Mouse (Mus musculus) erythroblast, adult 5-6 weeks (primary cell): ENCODE results near the gene Krt42. TPM values are rescaled to one million over a fixed set of nuclear protein-coding genes. Genes with fewer than 3 reads are reported as not detected.

Experiments
- total RNA-seq, 2 experiments: library from RNA; stranded (forward) in 1 of 2; stranded (reverse) in 1 of 2; fragments of 150-400 nt in 1 of 2; fragments of 200-764, 138-1000 nt in 1 of 2; gene quantifications; 2 replicates each; pipeline versions ENCODE4 v1.2.3 to v1.2.4; 2015 to 2017; ENCODE audit warnings: low replicate concordance in 2 of 2

Krt42 gene
- total RNA-seq, 2 experiments from 2014 or later, result not detected

Other genes starting within 250 kb of the Krt42 start
- gene Krt33b, start 240.0 kb downstream of the Krt42 start, total RNA-seq (2015; ENCODE audit: low replicate concordance), result not detected in 2 replicates
- gene Krt33b, start 240.0 kb downstream of the Krt42 start, total RNA-seq (2017; ENCODE audit: low replicate concordance), result not detected in 2 replicates
- gene Krt34, start 228.3 kb downstream of the Krt42 start, total RNA-seq (2015; ENCODE audit: low replicate concordance), result not detected in 2 replicates
- not detected in 2 replicates for gene Krt34, start 228.3 kb downstream of the Krt42 start, total RNA-seq (2017; ENCODE audit: low replicate concordance)
- not detected in 2 replicates for gene Krt31, start 219.3 kb downstream of the Krt42 start, total RNA-seq (2015; ENCODE audit: low replicate concordance)
- gene Krt31, start 219.3 kb downstream of the Krt42 start, total RNA-seq (2017; ENCODE audit: low replicate concordance), result not detected in 2 replicates
- gene Krt32, start 181.6 kb downstream of the Krt42 start, total RNA-seq (2015; ENCODE audit: low replicate concordance), result not detected in 2 replicates
- gene Krt32, start 181.6 kb downstream of the Krt42 start, total RNA-seq (2017; ENCODE audit: low replicate concordance), result not detected in 2 replicates
- gene Krt35, start 173.6 kb downstream of the Krt42 start, total RNA-seq (2015; ENCODE audit: low replicate concordance), result not detected in 2 replicates
- gene Krt35, start 173.6 kb downstream of the Krt42 start, total RNA-seq (2017; ENCODE audit: low replicate concordance), result not detected in 2 replicates
- not detected in 2 replicates for gene Krt36, start 164.2 kb downstream of the Krt42 start, total RNA-seq (2015; ENCODE audit: low replicate concordance)
- not detected in 2 replicates for gene Krt36, start 164.2 kb downstream of the Krt42 start, total RNA-seq (2017; ENCODE audit: low replicate concordance)
- not detected in 2 replicates for gene Krt13, start 148.3 kb downstream of the Krt42 start, total RNA-seq (2015; ENCODE audit: low replicate concordance)
- not detected in 2 replicates for gene Krt13, start 148.3 kb downstream of the Krt42 start, total RNA-seq (2017; ENCODE audit: low replicate concordance)
- not detected in 2 replicates for gene Krt15, start 133.9 kb downstream of the Krt42 start, total RNA-seq (2015; ENCODE audit: low replicate concordance)
- not detected in 2 replicates for gene Krt15, start 133.9 kb downstream of the Krt42 start, total RNA-seq (2017; ENCODE audit: low replicate concordance)
- not detected in 2 replicates for gene Krt19, start 121.2 kb downstream of the Krt42 start, total RNA-seq (2015; ENCODE audit: low replicate concordance)
- not detected in 2 replicates for gene Krt19, start 121.2 kb downstream of the Krt42 start, total RNA-seq (2017; ENCODE audit: low replicate concordance)
- gene Krt9, start 76.6 kb downstream of the Krt42 start, total RNA-seq (2015; ENCODE audit: low replicate concordance), result not detected in 2 replicates
- 0.28 TPM in 1 of 2 replicates, not detected in the other for gene Krt9, start 76.6 kb downstream of the Krt42 start, total RNA-seq (2017; ENCODE audit: low replicate concordance)
- not detected in 2 replicates for gene Krt14, start 62.3 kb downstream of the Krt42 start, total RNA-seq (2015; ENCODE audit: low replicate concordance)
- not detected in 2 replicates for gene Krt14, start 62.3 kb downstream of the Krt42 start, total RNA-seq (2017; ENCODE audit: low replicate concordance)
- gene Krt16, start 21.0 kb downstream of the Krt42 start, total RNA-seq (2015; ENCODE audit: low replicate concordance), result not detected in 2 replicates
- gene Krt16, start 21.0 kb downstream of the Krt42 start, total RNA-seq (2017; ENCODE audit: low replicate concordance), result not detected in 2 replicates
- gene Krt17, start 8.8 kb downstream of the Krt42 start, total RNA-seq (2015; ENCODE audit: low replicate concordance), result not detected in 2 replicates
- not detected in 2 replicates for gene Krt17, start 8.8 kb downstream of the Krt42 start, total RNA-seq (2017; ENCODE audit: low replicate concordance)
- gene Eif1, start 50.0 kb upstream of the Krt42 start, total RNA-seq (2015; ENCODE audit: low replicate concordance), result 580 and 688 TPM in 2 replicates
- gene Eif1, start 50.0 kb upstream of the Krt42 start, total RNA-seq (2017; ENCODE audit: low replicate concordance), result 168 and 350 TPM in 2 replicates
- gene Gast, start 64.5 kb upstream of the Krt42 start, total RNA-seq (2015; ENCODE audit: low replicate concordance), result not detected in 2 replicates
- gene Gast, start 64.5 kb upstream of the Krt42 start, total RNA-seq (2017; ENCODE audit: low replicate concordance), result not detected in 2 replicates
- gene Hap1, start 86.3 kb upstream of the Krt42 start, total RNA-seq (2015; ENCODE audit: low replicate concordance), result not detected in 2 replicates
- not detected in 2 replicates for gene Hap1, start 86.3 kb upstream of the Krt42 start, total RNA-seq (2017; ENCODE audit: low replicate concordance)
- 1.5 and 2.3 TPM in 2 replicates for gene Jup, start 127.9 kb upstream of the Krt42 start, total RNA-seq (2015; ENCODE audit: low replicate concordance)
- gene Jup, start 127.9 kb upstream of the Krt42 start, total RNA-seq (2017; ENCODE audit: low replicate concordance), result 0.28 and 1.8 TPM in 2 replicates
- not detected in 2 replicates for gene P3h4, start 145.0 kb upstream of the Krt42 start, total RNA-seq (2015; ENCODE audit: low replicate concordance)
- not detected in 2 replicates for gene P3h4, start 145.0 kb upstream of the Krt42 start, total RNA-seq (2017; ENCODE audit: low replicate concordance)
- not detected in 2 replicates for gene Fkbp10, start 145.8 kb upstream of the Krt42 start, total RNA-seq (2015; ENCODE audit: low replicate concordance)
- not detected in 2 replicates for gene Fkbp10, start 145.8 kb upstream of the Krt42 start, total RNA-seq (2017; ENCODE audit: low replicate concordance)
- 2.1 and 10.0 TPM in 2 replicates for gene Nt5c3b, start 171.9 kb upstream of the Krt42 start, total RNA-seq (2015; ENCODE audit: low replicate concordance)
- 1.7 and 6.3 TPM in 2 replicates for gene Nt5c3b, start 171.9 kb upstream of the Krt42 start, total RNA-seq (2017; ENCODE audit: low replicate concordance)
- gene Klhl10, start 172.0 kb upstream of the Krt42 start, total RNA-seq (2015; ENCODE audit: low replicate concordance), result not detected in 2 replicates
- gene Klhl10, start 172.0 kb upstream of the Krt42 start, total RNA-seq (2017; ENCODE audit: low replicate concordance), result not detected in 2 replicates
- gene Klhl11, start 202.9 kb upstream of the Krt42 start, total RNA-seq (2015; ENCODE audit: low replicate concordance), result 2.3 and 3.7 TPM in 2 replicates
- gene Klhl11, start 202.9 kb upstream of the Krt42 start, total RNA-seq (2017; ENCODE audit: low replicate concordance), result 5.3 and 7.2 TPM in 2 replicates